Mouse (Mus musculus) c-Kit-negative CD71-positive TER-119-positive erythroid progenitor cells, embryonic 14.5 days (primary cell): ENCODE results near the gene Uckl1.
A peak's percentile ranks its signal among the peaks of the same experiment; 100 is the strongest.

ENCODE experiments used
- DNase-seq: peaks from one replicate; pipeline ENCODE4 v3.0.0-alpha.2; 2013; ENCODE audit warnings: low read depth, low spot score

The Uckl1 gene

GRCm38 (mm10) chr2:181572921-181573920 is 11.5 kb downstream of the Uckl1 start:
- no peak for DNase-seq

- DNase-seq: no peak
Observed at GRCm38 (mm10) chr2:181571941-181572670, 12.6 kb downstream of the Uckl1 start.

GRCm38 (mm10) chr2:181570921-181571595 is 13.6 kb downstream of the Uckl1 start:
- no peak for DNase-seq

GRCm38 (mm10) chr2:181570375-181570774 is 14.3 kb downstream of the Uckl1 start:
- DNase-seq: no peak

GRCm38 (mm10) chr2:181569856-181570255 is 14.8 kb downstream of the Uckl1 start:
- DNase-seq: no peak

GRCm38 (mm10) chr2:181568272-181569008 is 16.3 kb downstream of the Uckl1 start:
- peak; percentile 50 for DNase-seq

GRCm38 (mm10) chr2:181567338-181567737 is 17.4 kb downstream of the Uckl1 start:
- DNase-seq: no peak

- DNase-seq: no peak
Observed at GRCm38 (mm10) chr2:181553772-181554171, 30.9 kb downstream of the Uckl1 start.

GRCm38 (mm10) chr2:181550233-181550632 is 34.5 kb downstream of the Uckl1 start:
- DNase-seq: no peak

GRCm38 (mm10) chr2:181548682-181549081 is 36.0 kb downstream of the Uckl1 start:
- no peak for DNase-seq

- DNase-seq: no peak
Observed at GRCm38 (mm10) chr2:181548227-181548626, 36.5 kb downstream of the Uckl1 start.

- DNase-seq: no peak
Observed at GRCm38 (mm10) chr2:181546142-181546541, 38.5 kb downstream of the Uckl1 start.

GRCm38 (mm10) chr2:181541761-181542380 is 42.8 kb downstream of the Uckl1 start:
- no peak for DNase-seq

- DNase-seq: no peak
Observed at GRCm38 (mm10) chr2:181537444-181538047, 47.1 kb downstream of the Uckl1 start.

- DNase-seq: no peak
Observed at GRCm38 (mm10) chr2:181536410-181536809, 48.3 kb downstream of the Uckl1 start.

- DNase-seq: no peak
Observed at GRCm38 (mm10) chr2:181532589-181532988, 52.1 kb downstream of the Uckl1 start.

- DNase-seq: no peak
Observed at GRCm38 (mm10) chr2:181529076-181529475, 55.6 kb downstream of the Uckl1 start.

- no peak for DNase-seq
Observed at GRCm38 (mm10) chr2:181525526-181525925, 59.2 kb downstream of the Uckl1 start.

GRCm38 (mm10) chr2:181522811-181523210 is 61.9 kb downstream of the Uckl1 start:
- peak; percentile 54 for DNase-seq

- DNase-seq: no peak
Observed at GRCm38 (mm10) chr2:181521491-181521890, 63.2 kb downstream of the Uckl1 start.

GRCm38 (mm10) chr2:181520936-181521227 is 63.8 kb downstream of the Uckl1 start:
- DNase-seq: no peak
